Mouse (Mus musculus) kidney, embryonic 16.5 days (tissue): ENCODE data around the gene Fryl. TPM values are rescaled to one million over a fixed set of nuclear protein-coding genes. Genes with fewer than 3 reads are reported as not detected.

Experiments used
- ATAC-seq: fragments of 200-750 bp; cut with Nextera tagmentation; 2 replicates; pipeline ENCODE4 v1.8.0; 2017; ENCODE audit warnings: moderate TSS enrichment; ENCODE audit not compliant: low FRiP score, low TSS enrichment
- H3K27ac ChIP-seq: fragments of 300-500 bp; sonication (generic); 2 replicates; pipeline ENCODE4 v1.5.1; 2014; ENCODE audit warnings: low read length
- H3K27me3 ChIP-seq: fragments of 300-500 bp; sonication (generic); 2 replicates; pipeline ENCODE4 v1.6.1; 2014; ENCODE audit warnings: low read length, control low read depth, mixed read lengths; ENCODE audit not compliant: insufficient read depth
- H3K36me3 ChIP-seq: fragments of 300-500 bp; sonication (generic); 2 replicates; pipeline ENCODE4 v1.6.1; 2014; ENCODE audit warnings: low read length, control low read depth, mixed read lengths; ENCODE audit not compliant: insufficient read depth
- H3K4me1 ChIP-seq: fragments of 300-500 bp; sonication (generic); 2 replicates; pipeline ENCODE4 v1.6.1; 2014; ENCODE audit warnings: low read length, control low read depth, mixed read lengths; ENCODE audit not compliant: insufficient read depth
- H3K4me2 ChIP-seq: fragments of 300-500 bp; sonication (generic); replicated peaks from 2 replicates; pipeline ENCODE4 v1.6.1; 2014; ENCODE audit warnings: low read depth, low read length
- H3K4me3 ChIP-seq: fragments of 300-500 bp; sonication (generic); 2 replicates; pipeline ENCODE4 v1.5.1; 2014; ENCODE audit warnings: mild to moderate bottlenecking, low read length
- H3K9ac ChIP-seq: fragments of 300-500 bp; sonication (generic); replicated peaks from 2 replicates; pipeline ENCODE4 v1.6.1; 2014; ENCODE audit warnings: low read length
- H3K9me3 ChIP-seq: fragments of 300-500 bp; sonication (generic); 2 replicates; pipeline ENCODE4 v1.6.1; 2016; ENCODE audit warnings: low read length, control low read depth
- WGBS: fragments of 180-500 bp; shearing (Covaris S2); extraction: QIAGEN DNeasy Blood & Tissue Kit; methylation state at CpG from one replicate; pipeline ENCODE4 v1.1.7; 2014; 5-methylcytosine and 5-hydroxymethylcytosine counted together
- polyA plus RNA-seq: library from polyadenylated mRNA; unstranded; fragments of >200 nt; fragmentation: Nextera tagmentation; extraction: Ambion mirVana; gene quantifications from 2 replicates; pipeline ENCODE4 v1.2.1, GENCODE M21; 2015

Fryl gene
- polyA plus RNA-seq, 1 experiment from 2014 or later: 27.9 TPM

- peaks cover 36% of the 10 kb centered on the region for H3K4me1 ChIP-seq
- ATAC-seq: no peak
- WGBS: 58% methylated on average over 11 of the region's 11 CpGs
- peaks cover 4% of the 10 kb centered on the region for H3K36me3 ChIP-seq
- no peak overlapping the region for H3K4me2 ChIP-seq
- no peak overlapping the region for H3K4me3 ChIP-seq
- H3K27me3 ChIP-seq: no peaks in the 10 kb centered on the region
- H3K9ac ChIP-seq: no peak overlapping the region
- H3K27ac ChIP-seq: no peak overlapping the region
- H3K9me3 ChIP-seq: no peaks in the 10 kb centered on the region
These were observed 64.7 kb downstream of the Fryl start for GRCm38 (mm10) chr5:73191765-73192164.

GRCm38 (mm10) chr5:73190164-73190563 is 66.3 kb downstream of the Fryl start:
- peaks cover 4% of the 10 kb centered on the region for H3K36me3 ChIP-seq
- ATAC-seq: no peak
- H3K27ac ChIP-seq: no peak overlapping the region
- peaks cover 37% of the 10 kb centered on the region for H3K4me1 ChIP-seq
- H3K27me3 ChIP-seq: no peaks in the 10 kb centered on the region
- no peak overlapping the region for H3K9ac ChIP-seq
- no peak overlapping the region for H3K4me2 ChIP-seq
- no peak overlapping the region for H3K4me3 ChIP-seq
- no peaks in the 10 kb centered on the region for H3K9me3 ChIP-seq
- 80% methylated on average over 5 of the region's 5 CpGs for WGBS

- Histone ChIP-seq H3K4me2 (no peak overlapping the region), H3K4me1 (peaks cover 37% of the 10 kb centered on the region), H3K9me3 (no peaks in the 10 kb centered on the region), H3K27me3 (no peaks in the 10 kb centered on the region), H3K27ac (no peak overlapping the region), H3K36me3 (peaks cover 3% of the 10 kb centered on the region), H3K9ac (no peak overlapping the region), H3K4me3 (no peak overlapping the region)
- no peak for ATAC-seq
- WGBS: 83% methylated on average over 9 of the region's 9 CpGs
These were observed 66.8 kb downstream of the Fryl start for GRCm38 (mm10) chr5:73189443-73190160.

- Histone ChIP-seq H3K4me3 (no peak overlapping the region), H3K9ac (no peak overlapping the region), H3K4me1 (peaks cover 29% of the 10 kb centered on the region), H3K27ac (no peak overlapping the region), H3K9me3 (no peaks in the 10 kb centered on the region), H3K4me2 (no peak overlapping the region), H3K36me3 (no peaks in the 10 kb centered on the region), H3K27me3 (no peaks in the 10 kb centered on the region)
- no peak for ATAC-seq
- 47% methylated on average over 7 of the region's 7 CpGs for WGBS
These were observed 67.8 kb downstream of the Fryl start for GRCm38 (mm10) chr5:73188576-73188975.

- H3K27me3 ChIP-seq: no peaks in the 10 kb centered on the region
- no peak overlapping the region for H3K4me3 ChIP-seq
- H3K36me3 ChIP-seq: no peaks in the 10 kb centered on the region
- H3K27ac ChIP-seq: no peak overlapping the region
- H3K4me2 ChIP-seq: no peak overlapping the region
- WGBS: 74% methylated on average over 5 of the region's 5 CpGs
- ATAC-seq: no peak
- H3K9ac ChIP-seq: no peak overlapping the region
- no peaks in the 10 kb centered on the region for H3K9me3 ChIP-seq
- H3K4me1 ChIP-seq: peaks cover 25% of the 10 kb centered on the region
These were observed 68.3 kb downstream of the Fryl start for GRCm38 (mm10) chr5:73188164-73188563.

GRCm38 (mm10) chr5:73186912-73187311 is 69.5 kb downstream of the Fryl start:
- Histone ChIP-seq H3K4me3 (no peak overlapping the region), H3K27ac (no peak overlapping the region), H3K27me3 (no peaks in the 10 kb centered on the region), H3K4me1 (peaks cover 20% of the 10 kb centered on the region; the same call in 1 of the 2 replicates), H3K9me3 (no peaks in the 10 kb centered on the region), H3K4me2 (no peak overlapping the region), H3K36me3 (no peaks in the 10 kb centered on the region), H3K9ac (no peak overlapping the region)
- WGBS: 78% methylated on average over 5 of the region's 5 CpGs
- no peak for ATAC-seq

- 61% methylated on average over 4 of the region's 4 CpGs for WGBS
- no peaks in the 10 kb centered on the region for H3K36me3 ChIP-seq
- ATAC-seq: no peak
- no peak overlapping the region for H3K27ac ChIP-seq
- H3K9me3 ChIP-seq: no peaks in the 10 kb centered on the region
- H3K9ac ChIP-seq: no peak overlapping the region
- no peak overlapping the region for H3K4me3 ChIP-seq
- H3K4me2 ChIP-seq: no peak overlapping the region
- H3K4me1 ChIP-seq: peaks cover 16% of the 10 kb centered on the region; the same call in 1 of the 2 replicates
- no peaks in the 10 kb centered on the region for H3K27me3 ChIP-seq
These were observed 71.0 kb downstream of the Fryl start for GRCm38 (mm10) chr5:73185424-73185823.

- Histone ChIP-seq H3K4me1 (peaks cover 9% of the 10 kb centered on the region; the same call in 1 of the 2 replicates), H3K9me3 (no peaks in the 10 kb centered on the region), H3K4me3 (no peak overlapping the region), H3K27ac (no peak overlapping the region), H3K27me3 (no peaks in the 10 kb centered on the region), H3K9ac (no peak overlapping the region), H3K36me3 (no peaks in the 10 kb centered on the region), H3K4me2 (no peak overlapping the region)
- no peak for ATAC-seq
- 76% methylated on average over 12 of the region's 12 CpGs for WGBS
These were observed 73.5 kb downstream of the Fryl start for GRCm38 (mm10) chr5:73182701-73183447.

- Histone ChIP-seq H3K4me3 (no peak overlapping the region), H3K4me1 (peaks cover 6% of the 10 kb centered on the region; the same call in 1 of the 2 replicates), H3K27ac (peak overlapping the region; percentile 35; the same call in 1 of the 2 replicates), H3K9ac (no peak overlapping the region), H3K4me2 (no peak overlapping the region), H3K27me3 (no peaks in the 10 kb centered on the region), H3K36me3 (no peaks in the 10 kb centered on the region), H3K9me3 (no peaks in the 10 kb centered on the region)
- ATAC-seq: no peak
- 33% methylated on average over 9 of the region's 9 CpGs for WGBS
These were observed 74.2 kb downstream of the Fryl start for GRCm38 (mm10) chr5:73182191-73182590.

- 90% methylated on average over 4 of the region's 4 CpGs for WGBS
- Histone ChIP-seq H3K27me3 (no peaks in the 10 kb centered on the region), H3K9ac (no peak overlapping the region), H3K9me3 (no peaks in the 10 kb centered on the region), H3K27ac (no peak overlapping the region), H3K4me3 (no peak overlapping the region), H3K4me1 (peaks cover 12% of the 10 kb centered on the region; the same call in 1 of the 2 replicates), H3K4me2 (no peak overlapping the region), H3K36me3 (no peaks in the 10 kb centered on the region)
- ATAC-seq: no peak
These were observed 80.1 kb downstream of the Fryl start for GRCm38 (mm10) chr5:73176294-73176693.
